In genomic region chr2:30737759-30738158, GRCm38 (mm10) we compare ENCODE assay signal across 11 mouse cellular contexts.
DNase-seq lines count a peak whose midpoint lies in the region; ATAC-seq and TF ChIP-seq lines count a peak whose summit lies in the region.
"Had no signal": no experiment of that assay in that cellular context is flagged by ENCODE, and none has a peak within 500 bp of the region (broad histone marks: within the 10 kb centered on the region; RNA-seq: fewer than 3 reads in every experiment).

No protein-coding gene starts in this region.

- peaks cover 28% of the 10 kb centered on the region for H3K4me1 ChIP-seq in hindbrain, embryonic 14.5 days (replicated peaks; ENCODE audit: control insufficient read depth, insufficient read depth, low read length)
- no peaks in the 10 kb centered on the region for H3K4me1 ChIP-seq in midbrain, postnatal 0 days (ENCODE audit: insufficient read depth, low read length)
- H3K4me1 ChIP-seq in heart, embryonic 11.5 days (ENCODE audit: control insufficient read depth, insufficient read depth, low read length) = peaks cover 5% of the 10 kb centered on the region; the same call in 1 of the 2 replicates

- TF ChIP-seq CTCF in left cerebral cortex, adult 2 months (IDR thresholded peaks at IDR 0.05) = no peak
- TF ChIP-seq CTCF in midbrain, postnatal 0 days (IDR thresholded peaks at IDR 0.05) = no peak

- H3K9ac ChIP-seq in hindbrain, embryonic 14.5 days = no peak overlapping the region
- H3K9ac ChIP-seq in midbrain, postnatal 0 days (replicated peaks; ENCODE audit: low read length, poor library complexity, severe bottlenecking) = no peak overlapping the region
- H3K9ac ChIP-seq in heart, embryonic 11.5 days (ENCODE audit: low read depth, low read length) = no peak overlapping the region
- H3K9ac ChIP-seq: liver, embryonic 14.5 days had no signal

- no peaks in the 10 kb centered on the region for H3K9me3 ChIP-seq in hindbrain, embryonic 14.5 days (ENCODE audit: control insufficient read depth, low read length)
- no peaks in the 10 kb centered on the region for H3K9me3 ChIP-seq in midbrain, postnatal 0 days (ENCODE audit: low read length)
- H3K9me3 ChIP-seq in heart, embryonic 11.5 days (replicated peaks; ENCODE audit: control insufficient read depth, low read length) = no peaks in the 10 kb centered on the region

- no peaks in the 10 kb centered on the region for H3K36me3 ChIP-seq in hindbrain, embryonic 14.5 days (replicated peaks; ENCODE audit: control insufficient read depth, insufficient read depth)
- H3K36me3 ChIP-seq in midbrain, postnatal 0 days (ENCODE audit: insufficient read depth, low read length) = no peaks in the 10 kb centered on the region
- no peaks in the 10 kb centered on the region for H3K36me3 ChIP-seq in heart, embryonic 11.5 days (ENCODE audit: control insufficient read depth, insufficient read depth, low read length)

- no peak overlapping the region for H3K4me3 ChIP-seq in left cerebral cortex, adult 2 months
- no peak overlapping the region for H3K4me3 ChIP-seq in hindbrain, embryonic 14.5 days (replicated peaks; ENCODE audit: low read length)
- no peak overlapping the region for H3K4me3 ChIP-seq in midbrain, postnatal 0 days (ENCODE audit: low read depth, low read length)
- H3K4me3 ChIP-seq in heart, embryonic 11.5 days (ENCODE audit: low read depth, low read length) = no peak overlapping the region
- H3K4me3 ChIP-seq: erythroblast, embryonic 14.5 days had no signal

- 35% methylated on average over 5 of the region's 5 CpGs for WGBS in hindbrain, embryonic 14.5 days
- 21% methylated on average over 5 of the region's 5 CpGs for WGBS in midbrain, postnatal 0 days
- WGBS in heart, embryonic 11.5 days (ENCODE audit: insufficient replicate concordance) = 72% methylated on average over 5 of the region's 5 CpGs

- H3K27me3 ChIP-seq in hindbrain, embryonic 14.5 days (ENCODE audit: control insufficient read depth, insufficient read depth, low read length) = no peaks in the 10 kb centered on the region
- H3K27me3 ChIP-seq in midbrain, postnatal 0 days (ENCODE audit: insufficient read depth, low read length) = no peaks in the 10 kb centered on the region
- H3K27me3 ChIP-seq in heart, embryonic 11.5 days (ENCODE audit: control insufficient read depth, insufficient read depth, low read length) = no peaks in the 10 kb centered on the region

- no peak overlapping the region for H3K4me2 ChIP-seq in hindbrain, embryonic 14.5 days (replicated peaks)
- H3K4me2 ChIP-seq in midbrain, postnatal 0 days (ENCODE audit: low read depth, low read length, poor library complexity, severe bottlenecking) = no peak overlapping the region
- no peak overlapping the region for H3K4me2 ChIP-seq in heart, embryonic 11.5 days

- peak; percentile 59; the same call in 1 of the 2 replicates for ATAC-seq in hindbrain, embryonic 14.5 days (ENCODE audit: low FRiP score)
- ATAC-seq in midbrain, postnatal 0 days (ENCODE audit: low FRiP score) = no peak
- no peak for ATAC-seq in heart, embryonic 11.5 days (replicated peaks; ENCODE audit: insufficient number of reproducible peaks, low FRiP score, low TSS enrichment)

- peak; percentile 69 to 83 for DNase-seq in cerebellum, postnatal 10 days
- no peak for DNase-seq in cerebellum, adult 11-12 months
- DNase-seq in left cerebral cortex, postnatal 36 days (ENCODE audit: low spot score in 2 of 2) = peak; percentile 40 to 46
- no peak for DNase-seq in left cerebral cortex, adult 2 months (ENCODE audit: extremely low spot score in 1 of 2, low spot score in 2 of 2)
- DNase-seq in hindbrain, embryonic 14.5 days (ENCODE audit: low spot score) = no peak
- DNase-seq in midbrain, postnatal 0 days (ENCODE audit: low spot score) = peak; percentile 80
- no peak for DNase-seq in adrenal gland, postnatal 36 days
- DNase-seq: adrenal gland, postnatal 25 days had no signal

- intact Hi-C loops in left cerebral cortex, postnatal 36 days (cut with DNase I) = no loop called here
- intact Hi-C loops in left cerebral cortex, adult 2 months (cut with DNase I) = no loop called here

- H3K27ac ChIP-seq in left cerebral cortex, adult 2 months = no peak overlapping the region; the same call in 1 of the 2 replicates
- peak overlapping the region; percentile 72 for H3K27ac ChIP-seq in hindbrain, embryonic 14.5 days
- H3K27ac ChIP-seq in midbrain, postnatal 0 days (ENCODE audit: low read depth, low read length) = no peak overlapping the region
- H3K27ac ChIP-seq in heart, embryonic 11.5 days (ENCODE audit: low read depth, low read length) = no peak overlapping the region
- H3K27ac ChIP-seq: liver, embryonic 14.5 days had no signal

Comparison
In these comparisons a context has a peak if more than half of its experiments do, and no peak if none do; other contexts are left out.
1. DNase-seq: peak in cerebellum, postnatal 10 days (2 of 2), left cerebral cortex, postnatal 36 days (2 of 2) and midbrain, postnatal 0 days (single experiment); none in cerebellum, adult 11-12 months (single experiment), left cerebral cortex, adult 2 months (0 of 2), hindbrain, embryonic 14.5 days (single experiment) and adrenal gland, postnatal 36 days (0 of 2).